Mouse (Mus musculus) brain, adult 2 months (tissue): ENCODE data around the gene Ccdc50.
A peak's percentile ranks its signal among the peaks of the same experiment; 100 is the strongest.

Experiments used
- DNase-seq: peaks from one replicate; pipeline ENCODE4 v3.0.0; 2011; ENCODE audit warnings: low read depth, low spot score

Ccdc50 gene

GRCm38 (mm10) chr16:27388761-27389451 lies at the start of gene Ccdc50:
TSS of gene Ccdc50 (plus strand) at chr16:27388869.
- peak; percentile 86 for DNase-seq

DNA sequence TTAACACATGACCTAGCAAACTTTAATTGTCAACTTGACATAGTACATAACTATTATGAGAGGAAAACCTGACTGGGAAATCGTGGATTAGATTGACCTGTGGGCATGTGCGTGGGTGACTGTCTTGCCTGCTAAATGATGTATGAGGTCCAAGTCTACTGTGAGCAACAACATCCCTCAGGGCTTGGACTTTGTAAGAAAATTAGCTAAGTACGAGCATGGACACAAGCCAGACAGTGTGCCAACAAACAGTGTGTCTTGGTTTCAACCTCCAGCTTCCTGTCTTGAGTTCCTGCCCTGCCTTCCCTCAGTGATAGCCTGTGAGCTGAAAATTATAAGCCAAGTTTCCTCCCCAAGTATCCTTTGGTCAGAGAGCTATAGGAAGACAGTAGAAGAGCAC lies 41.1 kb upstream of the Ccdc50 start:
- no peak for DNase-seq

DNA sequence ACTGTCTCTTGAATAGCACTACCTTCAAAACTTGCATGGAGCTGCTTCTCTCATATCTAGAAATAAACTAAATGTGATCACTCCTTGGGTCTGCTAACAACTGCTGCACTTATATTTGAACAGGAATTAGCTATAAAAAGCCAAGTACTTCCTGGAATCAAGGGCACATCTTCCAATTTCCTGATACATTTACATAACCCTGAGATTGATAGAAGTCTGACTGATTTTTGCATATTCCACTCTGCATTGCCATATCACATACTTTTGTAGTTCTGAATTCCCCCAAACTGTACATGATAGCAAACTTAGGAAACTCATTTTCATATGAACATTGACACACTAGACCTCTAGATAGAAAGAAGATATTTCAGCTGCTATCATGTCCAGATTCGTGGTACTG lies 40.3 kb upstream of the Ccdc50 start:
- no peak for DNase-seq

- no peak for DNase-seq
These were observed 39.4 kb upstream of the Ccdc50 start for GRCm38 (mm10) chr16:27349235-27349634.

- no peak for DNase-seq
These were observed 38.7 kb upstream of the Ccdc50 start for GRCm38 (mm10) chr16:27349878-27350532.

- no peak for DNase-seq
These were observed 34.2 kb upstream of the Ccdc50 start for GRCm38 (mm10) chr16:27354464-27354863.

DNA sequence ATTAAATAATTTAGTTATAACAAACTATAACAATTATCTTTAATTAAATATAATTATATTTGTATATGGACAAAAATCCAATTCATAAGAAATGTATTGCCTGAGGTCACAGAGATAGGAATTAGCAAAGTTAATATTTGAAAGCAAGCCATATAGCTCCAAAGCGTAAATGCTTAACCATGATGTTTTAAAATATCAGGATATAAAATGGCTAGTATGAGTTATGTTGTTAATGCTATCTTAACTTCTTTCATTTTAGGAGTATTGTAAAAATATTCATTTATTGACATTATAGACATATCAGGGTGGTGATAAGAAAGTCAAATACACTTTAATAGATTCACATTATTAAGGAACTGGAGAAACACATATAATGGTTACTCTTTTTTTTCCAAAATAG lies 28.6 kb upstream of the Ccdc50 start:
- no peak for DNase-seq

DNA sequence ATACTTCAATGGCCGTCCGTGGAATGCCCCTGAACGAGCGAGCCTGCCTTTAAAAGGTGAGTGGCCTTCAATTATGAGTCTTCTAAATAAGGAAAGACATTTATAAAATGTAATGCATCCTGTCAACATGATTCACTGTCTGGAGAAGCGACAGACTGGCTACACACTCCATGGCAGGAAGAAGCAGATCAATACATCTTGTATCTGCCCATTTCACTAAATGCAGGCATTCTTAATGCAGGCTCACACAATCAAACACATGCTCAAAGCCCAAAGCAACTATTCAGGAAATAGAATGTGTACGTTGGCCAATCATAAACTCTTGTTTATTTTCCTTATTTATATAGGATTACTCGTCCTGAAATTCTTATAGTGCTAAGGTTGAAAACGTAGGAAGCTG lies 18.5 kb upstream of the Ccdc50 start, which contains the start of gene Uts2b:
Uts2b (minus strand) TSS at position 49 of the 400 bp plus-strand sequence.
- DNase-seq, result no peak

- DNase-seq, result no peak
These were observed 18.0 kb upstream of the Ccdc50 start for GRCm38 (mm10) chr16:27370700-27371099.

DNA sequence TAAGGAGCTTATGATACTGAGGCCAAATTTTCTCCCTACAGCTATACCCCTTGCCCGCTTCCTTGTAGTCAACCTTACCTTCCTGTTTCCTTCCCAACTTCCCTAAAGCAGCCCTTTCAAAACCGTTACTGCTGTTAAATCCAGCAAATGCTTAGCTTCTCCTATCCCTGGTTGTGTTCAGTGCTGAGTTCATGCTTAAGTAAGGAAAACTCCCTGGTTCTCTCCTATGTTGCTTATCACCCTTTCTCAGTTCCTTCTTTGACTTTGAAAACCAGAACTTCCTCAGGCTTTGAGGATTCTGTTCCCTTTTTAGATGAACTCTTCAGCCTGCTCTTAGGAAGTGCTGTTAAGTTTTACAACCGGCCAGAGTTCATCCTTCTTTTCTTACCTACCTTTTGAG lies 14.5 kb upstream of the Ccdc50 start:
- DNase-seq, result peak; percentile 30

DNA sequence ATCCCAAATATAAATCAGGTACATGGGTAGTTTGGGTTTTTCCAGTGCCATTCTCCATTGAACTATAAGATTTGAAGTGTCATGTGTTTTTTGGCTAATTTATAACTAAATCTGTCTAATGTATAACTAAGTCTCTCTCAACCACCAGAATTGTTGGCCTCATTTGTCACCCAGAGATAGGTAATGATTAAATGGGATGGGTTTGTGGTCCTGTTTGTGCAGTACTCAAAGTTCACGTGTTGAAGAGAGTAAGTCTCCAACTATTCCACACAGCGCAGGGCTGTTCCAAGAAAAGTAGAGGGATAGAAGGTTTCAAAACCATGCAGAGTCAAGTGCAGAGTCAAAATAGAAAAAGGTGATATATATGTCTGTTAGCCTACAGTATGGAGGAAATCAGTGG lies 13.4 kb upstream of the Ccdc50 start:
- DNase-seq, result no peak

DNA sequence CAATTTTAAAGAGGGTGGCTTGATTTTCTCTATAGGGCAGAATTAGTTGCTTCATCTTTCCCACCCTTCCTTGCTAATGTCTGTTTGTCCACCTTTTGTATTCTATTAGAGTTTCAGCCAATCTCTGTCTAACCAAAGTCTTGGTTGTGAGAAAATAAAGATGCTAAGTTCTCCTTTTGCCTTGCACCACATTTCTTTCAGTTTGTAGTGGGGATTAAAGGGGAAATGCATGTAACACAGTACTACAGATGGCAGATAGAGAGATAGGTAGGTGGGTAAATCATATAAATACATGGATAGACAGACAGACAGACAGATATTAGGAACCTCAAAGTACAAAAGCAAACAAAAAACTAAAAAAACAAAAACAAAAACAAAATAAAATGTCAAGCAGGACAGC lies 12.1 kb upstream of the Ccdc50 start:
- no peak for DNase-seq

GRCm38 (mm10) chr16:27382217-27382616 lies 6.5 kb upstream of the Ccdc50 start:
- no peak for DNase-seq

GRCm38 (mm10) chr16:27384893-27385603 lies 3.6 kb upstream of the Ccdc50 start:
- peak; percentile 84 for DNase-seq

GRCm38 (mm10) chr16:27385649-27386048 lies 3.0 kb upstream of the Ccdc50 start:
- DNase-seq, result no peak

DNA sequence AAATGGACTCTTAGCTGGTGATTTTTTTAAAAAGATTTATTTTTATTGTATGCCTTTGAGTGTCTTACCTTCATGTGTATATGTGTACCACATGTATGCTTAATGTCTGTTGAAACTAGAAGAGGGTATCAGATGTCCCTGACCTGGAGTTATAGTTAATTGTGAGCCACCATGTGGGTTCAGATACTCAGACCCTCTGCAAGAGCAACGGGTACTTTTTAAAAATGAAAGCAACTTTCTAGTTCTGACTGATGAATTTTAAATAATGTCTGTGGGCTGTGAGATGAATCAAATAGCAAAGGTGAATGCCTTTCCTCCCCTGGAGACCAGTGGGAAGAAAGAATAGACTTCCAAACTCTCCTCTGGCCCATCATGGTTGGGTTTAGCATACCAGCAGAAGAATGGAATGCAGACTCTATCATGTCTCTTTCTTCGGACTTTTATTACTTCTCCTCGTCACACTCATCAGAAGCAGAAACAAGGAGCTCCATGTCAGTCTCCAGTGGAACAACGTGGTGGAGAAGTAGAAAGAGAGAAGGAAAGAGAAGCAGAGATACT lies 1.7 kb upstream of the Ccdc50 start:
- DNase-seq, result no peak

- peak; percentile 42 for DNase-seq
These were observed 746 bp upstream of the Ccdc50 start for GRCm38 (mm10) chr16:27387634-27388611.

GRCm38 (mm10) chr16:27389534-27390282 lies 1.0 kb downstream of the Ccdc50 start:
- peak; percentile 43 for DNase-seq

- no peak for DNase-seq
These were observed 1.6 kb downstream of the Ccdc50 start for GRCm38 (mm10) chr16:27390306-27390705.

GRCm38 (mm10) chr16:27391845-27392244 lies 3.2 kb downstream of the Ccdc50 start:
- no peak for DNase-seq
